Mouse (Mus musculus): Measurements from ENCODE around the gene Bbs5. TPM values are rescaled to one million over a fixed set of nuclear protein-coding genes. Genes with fewer than 3 reads are reported as not detected.

Bbs5 gene
- polyA plus RNA-seq, 1 experiment from 2014 or later, result 10.2 TPM

Other genes starting within 250 kb of the Bbs5 start
- 0.05 and 0.08 TPM in 2 replicates for gene Lrp2, start 61.1 kb upstream of the Bbs5 start, polyA plus RNA-seq (2015; fragmentation: Nextera tagmentation; extraction: Ambion mirVana)
- 0.51 and 0.82 TPM in 2 replicates for gene Klhl41, start 22.9 kb downstream of the Bbs5 start, polyA plus RNA-seq (2015; fragmentation: Nextera tagmentation; extraction: Ambion mirVana)
- 7.0 and 7.7 TPM in 2 replicates for gene Fastkd1, start 66.3 kb downstream of the Bbs5 start, polyA plus RNA-seq (2015; fragmentation: Nextera tagmentation; extraction: Ambion mirVana)
- gene Ppig, start 75.4 kb downstream of the Bbs5 start, polyA plus RNA-seq (2015; fragmentation: Nextera tagmentation; extraction: Ambion mirVana), result 127 and 139 TPM in 2 replicates
- 2.0 TPM in 2 replicates for gene Ccdc173, start 142.4 kb downstream of the Bbs5 start, polyA plus RNA-seq (2015; fragmentation: Nextera tagmentation; extraction: Ambion mirVana)
- gene Phospho2, start 142.5 kb downstream of the Bbs5 start, polyA plus RNA-seq (2015; fragmentation: Nextera tagmentation; extraction: Ambion mirVana), result 36.2 and 38.6 TPM in 2 replicates
- gene Klhl23, start 174.8 kb downstream of the Bbs5 start, polyA plus RNA-seq (2015; fragmentation: Nextera tagmentation; extraction: Ambion mirVana), result 7.4 and 11.0 TPM in 2 replicates
- gene Ssb, start 214.4 kb downstream of the Bbs5 start, polyA plus RNA-seq (2015; fragmentation: Nextera tagmentation; extraction: Ambion mirVana), result 317 and 344 TPM in 2 replicates
- gene Mettl5, start 238.4 kb downstream of the Bbs5 start, polyA plus RNA-seq (2015; fragmentation: Nextera tagmentation; extraction: Ambion mirVana), result 45.1 and 46.9 TPM in 2 replicates

All from thymus, postnatal 0 days (tissue).